Mouse (Mus musculus): ENCODE results near the gene Gm18596.
"Not testable (repeated sequence)": the region's sequence is repeated elsewhere in the genome, so short reads cannot be mapped to it uniquely, and the experiment has no call there.

DNA sequence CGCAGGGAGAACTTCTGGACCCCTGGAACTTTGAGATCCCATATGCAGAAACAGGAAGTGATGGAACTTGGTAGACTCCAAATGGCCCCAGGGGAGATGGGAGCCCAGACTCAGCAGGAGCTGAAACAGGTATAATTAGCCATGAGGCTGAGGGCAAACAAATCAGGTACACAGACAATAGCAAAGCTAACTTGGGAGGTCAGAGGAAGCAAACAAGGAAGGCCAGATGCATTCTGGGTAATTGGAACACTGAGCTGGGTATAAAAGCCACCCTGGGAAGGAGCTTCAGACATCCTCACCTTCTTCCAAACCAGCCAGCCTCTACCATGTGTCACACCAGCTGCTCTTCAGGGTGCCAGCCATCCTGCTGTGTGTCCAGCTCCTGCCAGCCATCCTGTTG lies 22.1 kb downstream of the Gm18596 start, which contains the start of gene Krtap12-1:
- not testable (repeated sequence) for TF ChIP-seq CTCF (IDR thresholded peaks at IDR 0.05; ENCODE audit: control insufficient read depth, insufficient read depth, low read length); POLR2A (IDR thresholded peaks at IDR 0.05; ENCODE audit: borderline replicate concordance, control insufficient read depth, low read depth, low read length)
